Mouse (Mus musculus) adrenal gland, postnatal 4 days (tissue): ENCODE data around the gene Phactr4. TPM values are rescaled to one million over a fixed set of nuclear protein-coding genes. Genes with fewer than 3 reads are reported as not detected.
"Not testable (repeated sequence)": the region's sequence is repeated elsewhere in the genome, so short reads cannot be mapped to it uniquely, and the experiment has no call there.

Experiments used
- DNase-seq, 2 experiments: peaks; one replicate each; pipeline ENCODE4 v3.0.0; 2021 to 2022; ENCODE audit warnings: low spot score in 2 of 2, mixed read lengths in 2 of 2
- total RNA-seq, 2 experiments: library from RNA; stranded (reverse); gene quantifications; 2 replicates each; pipeline ENCODE4 v1.2.3; 2021

The Phactr4 gene
- total RNA-seq, 2 experiments from 2014 or later = 48.5 to 59.9 TPM

GRCm38 (mm10) chr4:132413257-132413656, 9.0 kb downstream of the Phactr4 start:
- not testable (repeated sequence) for DNase-seq

- no peak for DNase-seq
Measured at GRCm38 (mm10) chr4:132411322-132412094, 10.8 kb downstream of the Phactr4 start.

- no peak for DNase-seq
Measured at GRCm38 (mm10) chr4:132409587-132410229, 12.6 kb downstream of the Phactr4 start.

- DNase-seq = peak in 1 of 2 experiments; percentile 25
Measured at GRCm38 (mm10) chr4:132406393-132407189, 15.7 kb downstream of the Phactr4 start.

- no peak for DNase-seq
Measured at GRCm38 (mm10) chr4:132404588-132404987, 17.7 kb downstream of the Phactr4 start.

GRCm38 (mm10) chr4:132403063-132403660, 19.1 kb downstream of the Phactr4 start:
- no peak for DNase-seq

GRCm38 (mm10) chr4:132401016-132401415, 21.3 kb downstream of the Phactr4 start:
- no peak for DNase-seq

- no peak for DNase-seq
Measured at GRCm38 (mm10) chr4:132398863-132399262, 23.4 kb downstream of the Phactr4 start.

GRCm38 (mm10) chr4:132398045-132398774, 24.1 kb downstream of the Phactr4 start:
- DNase-seq = peak in 1 of 2 experiments; percentile 41

- DNase-seq = no peak
Measured at GRCm38 (mm10) chr4:132397120-132397519, 25.2 kb downstream of the Phactr4 start.

GRCm38 (mm10) chr4:132396251-132396650, 26.0 kb downstream of the Phactr4 start:
- no peak for DNase-seq

GRCm38 (mm10) chr4:132391063-132391740, 31.1 kb downstream of the Phactr4 start:
- no peak for DNase-seq

- DNase-seq = no peak
Measured at GRCm38 (mm10) chr4:132389302-132389701, 33.0 kb downstream of the Phactr4 start.

GRCm38 (mm10) chr4:132387617-132388016, 34.7 kb downstream of the Phactr4 start:
- DNase-seq = no peak

- no peak for DNase-seq
Measured at GRCm38 (mm10) chr4:132386846-132387245, 35.4 kb downstream of the Phactr4 start.

- no peak for DNase-seq
Measured at GRCm38 (mm10) chr4:132385771-132386410, 36.4 kb downstream of the Phactr4 start.

GRCm38 (mm10) chr4:132383455-132383854, 38.8 kb downstream of the Phactr4 start:
- no peak for DNase-seq

GRCm38 (mm10) chr4:132382296-132382695, 40.0 kb downstream of the Phactr4 start:
- no peak for DNase-seq

GRCm38 (mm10) chr4:132380965-132381616, 41.2 kb downstream of the Phactr4 start:
- no peak for DNase-seq
